Mouse (Mus musculus): ENCODE measurements at regions not wholly inside any gene's neighbourhood (a gene's known extent, or its start where the extent isn't known, plus 50 kb on each side); places are given as distances from the start of the nearest gene placed in this dataset.

- H3K36me3 ChIP-seq (ENCODE audit: control insufficient read depth, insufficient read depth, low read length): no peaks in the 10 kb centered on the region
- H3K4me1 ChIP-seq (ENCODE audit: control insufficient read depth, insufficient read depth, low read length): peaks cover 11% of the 10 kb centered on the region
- H3K27me3 ChIP-seq (ENCODE audit: control insufficient read depth, insufficient read depth, low read length): no peaks in the 10 kb centered on the region
- TF ChIP-seq CTCF (IDR thresholded peaks at IDR 0.05; ENCODE audit: control insufficient read depth, insufficient read depth, insufficient replicate concordance, low read depth, low read length) (no peak), POLR2A (IDR thresholded peaks at IDR 0.05; ENCODE audit: control insufficient read depth, low read depth, low read length) (no peak)
- no peak overlapping the region for H3K4me3 ChIP-seq (ENCODE audit: control insufficient read depth, low read depth, low read length)
- no peak overlapping the region for H3K27ac ChIP-seq (ENCODE audit: control insufficient read depth, insufficient read depth, low read depth, low read length)
Observed at GRCm38 (mm10) chr16:18683556-18683955, 53.8 kb upstream of the Sept5 start.

- no peak overlapping the region for H3K27ac ChIP-seq (ENCODE audit: control insufficient read depth, insufficient read depth, low read depth, low read length)
- peaks cover 11% of the 10 kb centered on the region for H3K4me1 ChIP-seq (ENCODE audit: control insufficient read depth, insufficient read depth, low read length)
- H3K4me3 ChIP-seq (ENCODE audit: control insufficient read depth, low read depth, low read length): no peak overlapping the region
- H3K36me3 ChIP-seq (ENCODE audit: control insufficient read depth, insufficient read depth, low read length): no peaks in the 10 kb centered on the region
- TF ChIP-seq POLR2A (IDR thresholded peaks at IDR 0.05; ENCODE audit: control insufficient read depth, low read depth, low read length) (no peak), CTCF (IDR thresholded peaks at IDR 0.05; ENCODE audit: control insufficient read depth, insufficient read depth, insufficient replicate concordance, low read depth, low read length) (no peak)
- no peaks in the 10 kb centered on the region for H3K27me3 ChIP-seq (ENCODE audit: control insufficient read depth, insufficient read depth, low read length)
Observed at GRCm38 (mm10) chr16:18686044-18686761, 56.4 kb upstream of the Sept5 start.

- Histone ChIP-seq H3K4me1 (ENCODE audit: control insufficient read depth, insufficient read depth, low read length) (peaks cover 11% of the 10 kb centered on the region), H3K4me3 (ENCODE audit: control insufficient read depth, low read depth, low read length) (peak overlapping the region; percentile 3), H3K27me3 (ENCODE audit: control insufficient read depth, insufficient read depth, low read length) (no peaks in the 10 kb centered on the region), H3K36me3 (ENCODE audit: control insufficient read depth, insufficient read depth, low read length) (no peaks in the 10 kb centered on the region), H3K27ac (ENCODE audit: control insufficient read depth, insufficient read depth, low read depth, low read length) (peak overlapping the region; percentile 10; the same call in 1 of the 2 replicates)
- TF ChIP-seq CTCF (IDR thresholded peaks at IDR 0.05; ENCODE audit: control insufficient read depth, insufficient read depth, insufficient replicate concordance, low read depth, low read length) (no peak), POLR2A (IDR thresholded peaks at IDR 0.05; ENCODE audit: control insufficient read depth, low read depth, low read length) (no peak)
Observed at GRCm38 (mm10) chr16:18686916-18687315, 57.2 kb upstream of the Sept5 start.

GRCm38 (mm10) chr16:18687367-18687766 lies 57.6 kb upstream of the Sept5 start:
- Histone ChIP-seq H3K36me3 (ENCODE audit: control insufficient read depth, insufficient read depth, low read length) (no peaks in the 10 kb centered on the region), H3K4me3 (ENCODE audit: control insufficient read depth, low read depth, low read length) (peak overlapping the region; percentile 3; the same call in 1 of the 2 replicates), H3K4me1 (ENCODE audit: control insufficient read depth, insufficient read depth, low read length) (peaks cover 11% of the 10 kb centered on the region), H3K27me3 (ENCODE audit: control insufficient read depth, insufficient read depth, low read length) (no peaks in the 10 kb centered on the region), H3K27ac (ENCODE audit: control insufficient read depth, insufficient read depth, low read depth, low read length) (peak overlapping the region; percentile 10; the same call in 1 of the 2 replicates)
- peak; percentile 73; the same call in 1 of the 2 replicates for TF ChIP-seq CTCF (IDR thresholded peaks at IDR 0.05; ENCODE audit: control insufficient read depth, insufficient read depth, insufficient replicate concordance, low read depth, low read length)
- no peak for TF ChIP-seq POLR2A (IDR thresholded peaks at IDR 0.05; ENCODE audit: control insufficient read depth, low read depth, low read length)

GRCm38 (mm10) chr16:18695596-18695995 lies 65.8 kb upstream of the Sept5 start:
- Histone ChIP-seq H3K4me3 (ENCODE audit: control insufficient read depth, low read depth, low read length) (no peak overlapping the region), H3K36me3 (ENCODE audit: control insufficient read depth, insufficient read depth, low read length) (no peaks in the 10 kb centered on the region), H3K27me3 (ENCODE audit: control insufficient read depth, insufficient read depth, low read length) (no peaks in the 10 kb centered on the region), H3K27ac (ENCODE audit: control insufficient read depth, insufficient read depth, low read depth, low read length) (no peak overlapping the region), H3K4me1 (ENCODE audit: control insufficient read depth, insufficient read depth, low read length) (peaks cover 7% of the 10 kb centered on the region; the same call in 1 of the 2 replicates)
- TF ChIP-seq POLR2A (IDR thresholded peaks at IDR 0.05; ENCODE audit: control insufficient read depth, low read depth, low read length): no peak
- no peak for TF ChIP-seq CTCF (IDR thresholded peaks at IDR 0.05; ENCODE audit: control insufficient read depth, insufficient read depth, insufficient replicate concordance, low read depth, low read length)

GRCm38 (mm10) chr16:18696074-18696819 lies 66.5 kb upstream of the Sept5 start:
- no peaks in the 10 kb centered on the region for H3K27me3 ChIP-seq (ENCODE audit: control insufficient read depth, insufficient read depth, low read length)
- no peak overlapping the region for H3K27ac ChIP-seq (ENCODE audit: control insufficient read depth, insufficient read depth, low read depth, low read length)
- TF ChIP-seq POLR2A (IDR thresholded peaks at IDR 0.05; ENCODE audit: control insufficient read depth, low read depth, low read length): no peak
- TF ChIP-seq CTCF (IDR thresholded peaks at IDR 0.05; ENCODE audit: control insufficient read depth, insufficient read depth, insufficient replicate concordance, low read depth, low read length): peak; percentile 80
- no peak overlapping the region for H3K4me3 ChIP-seq (ENCODE audit: control insufficient read depth, low read depth, low read length)
- no peaks in the 10 kb centered on the region for H3K36me3 ChIP-seq (ENCODE audit: control insufficient read depth, insufficient read depth, low read length)
- H3K4me1 ChIP-seq (ENCODE audit: control insufficient read depth, insufficient read depth, low read length): peaks cover 7% of the 10 kb centered on the region; the same call in 1 of the 2 replicates

GRCm38 (mm10) chr16:18696820-18697168 lies 67.0 kb upstream of the Sept5 start:
- no peak overlapping the region for H3K4me3 ChIP-seq (ENCODE audit: control insufficient read depth, low read depth, low read length)

More at GRCm38 (mm10) chr16:18696820-18697168, 67.0 kb upstream of the Sept5 start:
- no peaks in the 10 kb centered on the region for H3K36me3 ChIP-seq (ENCODE audit: control insufficient read depth, insufficient read depth, low read length)
- no peak for TF ChIP-seq POLR2A (IDR thresholded peaks at IDR 0.05; ENCODE audit: control insufficient read depth, low read depth, low read length)
- TF ChIP-seq CTCF (IDR thresholded peaks at IDR 0.05; ENCODE audit: control insufficient read depth, insufficient read depth, insufficient replicate concordance, low read depth, low read length): no peak
- H3K27me3 ChIP-seq (ENCODE audit: control insufficient read depth, insufficient read depth, low read length): no peaks in the 10 kb centered on the region
- no peak overlapping the region for H3K27ac ChIP-seq (ENCODE audit: control insufficient read depth, insufficient read depth, low read depth, low read length)
- H3K4me1 ChIP-seq (ENCODE audit: control insufficient read depth, insufficient read depth, low read length): peaks cover 7% of the 10 kb centered on the region; the same call in 1 of the 2 replicates
